Mouse (Mus musculus): Measurements from ENCODE around the gene Tie1. TPM values are rescaled to one million over a fixed set of nuclear protein-coding genes. Genes with fewer than 3 reads are reported as not detected.

Tie1 gene
- total RNA-seq, 2 experiments from 2014 or later = 11.0 to 14.3 TPM

Other genes with a start within 250 kb of the Tie1 start
- 1 to 10 TPM; 2.0 to 2.2 TPM for gene Ptprf, start 198.7 kb downstream of the Tie1 start, total RNA-seq (2021)
- 1 to 10 TPM; 4.6 to 5.6 TPM for gene Szt2, start 80.8 kb downstream of the Tie1 start, total RNA-seq (2021)
- 10 to 100 TPM; 38.6 to 39.2 TPM for gene Med8, start 80.7 kb downstream of the Tie1 start, total RNA-seq (2021)
- 1 to 10 TPM; 5.0 to 6.9 TPM for gene Elovl1, start 62.0 kb downstream of the Tie1 start, total RNA-seq (2021)
- under 1 TPM in 1 of 2 experiments, not detected in 1; 0.32 TPM for gene Cdc20, start 52.7 kb downstream of the Tie1 start, total RNA-seq (2021)
- gene Mpl, start 32.5 kb downstream of the Tie1 start, total RNA-seq (2021) = not detected
- gene 2610528J11Rik, start 36.9 kb upstream of the Tie1 start, total RNA-seq (2021) = not detected
- not detected for gene Tmem125, start 54.0 kb upstream of the Tie1 start, total RNA-seq (2021)
- not detected for gene Cfap57, start 130.7 kb upstream of the Tie1 start, total RNA-seq (2021)
- 10 to 100 TPM; 23.6 to 26.9 TPM for gene Ebna1bp2, start 130.7 kb upstream of the Tie1 start, total RNA-seq (2021)
- gene Olfr62, start 168.9 kb upstream of the Tie1 start, total RNA-seq (2021) = not detected
- gene Olfr1342, start 202.7 kb upstream of the Tie1 start, total RNA-seq (2021) = not detected
- not detected for gene Olfr1341, start 213.5 kb upstream of the Tie1 start, total RNA-seq (2021)
- not detected for gene Olfr1340, start 230.1 kb upstream of the Tie1 start, total RNA-seq (2021)
- gene Olfr1339, start 242.1 kb upstream of the Tie1 start, total RNA-seq (2021) = not detected